Mouse (Mus musculus) forebrain, embryonic 13.5 days (tissue): ENCODE data around the gene Cpe. TPM values are rescaled to one million over a fixed set of nuclear protein-coding genes. Genes with fewer than 3 reads are reported as not detected.
A peak's percentile ranks its signal among the peaks of the same experiment; 100 is the strongest.

Source experiments
- ATAC-seq: fragments of 200-750 bp; cut with Nextera tagmentation; 2 replicates; pipeline ENCODE4 v1.8.0; 2017
- H3K27ac ChIP-seq: fragments of 300-500 bp; sonication (generic); 2 replicates; pipeline ENCODE4 v1.5.1; 2015; ENCODE audit warnings: inconsistent platforms, mild to moderate bottlenecking, moderate library complexity
- H3K27me3 ChIP-seq: fragments of 300-500 bp; sonication (generic); 2 replicates; pipeline ENCODE4 v1.6.1; 2015; ENCODE audit warnings: mild to moderate bottlenecking, inconsistent platforms
- H3K36me3 ChIP-seq: fragments of 300-500 bp; sonication (generic); 2 replicates; pipeline ENCODE4 v1.6.1; 2015; ENCODE audit warnings: mild to moderate bottlenecking, inconsistent platforms; ENCODE audit not compliant: poor library complexity, severe bottlenecking
- H3K4me1 ChIP-seq: fragments of 300-500 bp; sonication (generic); 2 replicates; pipeline ENCODE4 v1.6.1; 2015; ENCODE audit warnings: inconsistent platforms
- H3K4me2 ChIP-seq: fragments of 300-500 bp; sonication (generic); 2 replicates; pipeline ENCODE4 v1.6.1; 2015; ENCODE audit warnings: inconsistent platforms, mild to moderate bottlenecking, moderate library complexity
- H3K4me3 ChIP-seq: fragments of 300-500 bp; sonication (generic); 2 replicates; pipeline ENCODE4 v1.5.1; 2015; ENCODE audit warnings: mild to moderate bottlenecking, inconsistent platforms
- H3K9ac ChIP-seq: fragments of 300-500 bp; sonication (generic); 2 replicates; pipeline ENCODE4 v1.6.1; 2015; ENCODE audit warnings: mild to moderate bottlenecking, inconsistent platforms
- H3K9me3 ChIP-seq: fragments of 300-500 bp; sonication (generic); replicated peaks from 2 replicates; pipeline ENCODE4 v1.6.1; 2016; ENCODE audit warnings: inconsistent platforms
- WGBS: fragments of 180-500 bp; shearing (Covaris S2); methylation state at CpG from one replicate; pipeline ENCODE4 v1.1.7; 2015; 5-methylcytosine and 5-hydroxymethylcytosine counted together
- polyA plus RNA-seq: library from polyadenylated mRNA; unstranded; fragments of >200 nt; fragmentation: Nextera tagmentation; extraction: Ambion mirVana; gene quantifications from 2 replicates; pipeline ENCODE4 v1.2.1, GENCODE M21; 2015

Cpe gene
- 389 and 392 TPM in 2 replicates for polyA plus RNA-seq

- under 1% methylated on average over 54 of the region's 54 CpGs for WGBS
- Histone ChIP-seq H3K9ac (peak within 1 kb of the TSS; percentile 93), H3K27ac (peak within 1 kb of the TSS; percentile 98), H3K4me3 (peak within 1 kb of the TSS; percentile 81), H3K4me1 (peaks cover 36% of the 10 kb centered on the region), H3K9me3 (no peaks in the 10 kb centered on the region), H3K27me3 (no peaks in the 10 kb centered on the region), H3K4me2 (peak within 1 kb of the TSS; percentile 72), H3K36me3 (no peaks in the 10 kb centered on the region)
- ATAC-seq: peak; percentile 99
Observed at GRCm38 (mm10) chr8:64692651-64693201, at the start of gene Cpe. TSS of gene Cpe (minus strand) at chr8:64693054.

DNA sequence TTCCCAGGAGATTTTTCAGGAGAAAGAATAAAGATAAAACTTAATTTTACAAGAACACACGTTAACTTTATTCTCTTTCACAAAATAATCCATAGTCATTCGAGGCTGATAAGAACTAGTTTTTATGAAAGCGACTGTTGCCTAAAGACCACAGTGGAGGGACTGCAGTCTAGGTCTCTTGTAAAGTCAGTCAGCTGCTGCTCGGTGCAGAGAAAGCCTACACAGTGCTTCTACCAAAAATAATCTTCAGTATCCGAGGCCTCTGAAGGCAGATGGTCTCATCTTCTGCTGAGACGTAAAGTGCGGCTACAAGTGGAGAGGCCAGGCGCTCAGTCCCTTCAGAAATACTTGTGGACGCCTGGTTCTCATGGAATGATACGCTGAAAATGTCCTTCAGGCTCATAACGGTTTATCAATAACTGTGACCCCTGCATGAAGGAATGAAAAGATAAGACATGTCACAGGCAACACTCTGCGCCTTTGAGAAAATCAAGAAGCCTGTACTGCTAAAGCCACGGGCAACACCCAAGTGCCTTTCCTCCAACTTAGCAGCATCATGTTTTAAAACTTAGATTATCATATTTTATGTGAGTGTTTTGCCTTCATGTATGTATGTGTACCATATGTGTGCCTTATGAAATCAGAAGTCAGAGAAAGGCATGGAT lies 47.8 kb upstream of the Cpe start:
- 95% methylated on average over 13 of the region's 13 CpGs for WGBS

DNA sequence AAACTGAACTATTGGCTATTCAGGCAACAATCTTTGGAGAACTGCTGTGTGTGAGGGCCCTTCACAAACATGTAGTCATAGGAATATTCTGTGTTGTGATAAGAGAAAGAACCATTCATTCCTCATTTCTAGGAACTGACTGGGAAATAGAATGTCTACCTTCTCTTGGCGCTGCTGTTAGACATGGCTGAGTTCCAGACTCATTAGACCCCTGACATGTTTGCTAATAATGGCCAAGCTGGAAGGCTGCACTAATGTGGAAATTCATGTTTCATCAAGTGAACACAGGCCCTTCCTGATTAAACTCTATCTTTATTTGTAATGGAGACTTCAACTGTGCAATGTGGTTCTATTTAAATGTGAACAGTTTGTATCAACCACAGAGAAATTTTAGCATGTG lies 46.1 kb upstream of the Cpe start:
- peaks cover 7% of the 10 kb centered on the region; the same call in 1 of the 2 replicates for H3K36me3 ChIP-seq
- peak; percentile 22; the same call in 1 of the 2 replicates for ATAC-seq
- no peak overlapping the region for H3K4me2 ChIP-seq
- 48% methylated on average over 1 of the region's 1 CpGs for WGBS
- H3K4me1 ChIP-seq: peaks cover 14% of the 10 kb centered on the region
- no peaks in the 10 kb centered on the region for H3K9me3 ChIP-seq
- no peak overlapping the region for H3K27ac ChIP-seq
- no peak overlapping the region for H3K4me3 ChIP-seq
- no peak overlapping the region for H3K9ac ChIP-seq
- H3K27me3 ChIP-seq: no peaks in the 10 kb centered on the region

More for the DNA sequence above, 47.8 kb upstream of the Cpe start:
- no peaks in the 10 kb centered on the region for H3K27me3 ChIP-seq
- no peak overlapping the region for H3K9ac ChIP-seq
- no peak overlapping the region for H3K4me2 ChIP-seq
- no peak overlapping the region for H3K4me3 ChIP-seq
- no peaks in the 10 kb centered on the region for H3K9me3 ChIP-seq
- peaks cover 7% of the 10 kb centered on the region; the same call in 1 of the 2 replicates for H3K36me3 ChIP-seq
- H3K27ac ChIP-seq: no peak overlapping the region
- peaks cover 8% of the 10 kb centered on the region; the same call in 1 of the 2 replicates for H3K4me1 ChIP-seq
- no peak for ATAC-seq

DNA sequence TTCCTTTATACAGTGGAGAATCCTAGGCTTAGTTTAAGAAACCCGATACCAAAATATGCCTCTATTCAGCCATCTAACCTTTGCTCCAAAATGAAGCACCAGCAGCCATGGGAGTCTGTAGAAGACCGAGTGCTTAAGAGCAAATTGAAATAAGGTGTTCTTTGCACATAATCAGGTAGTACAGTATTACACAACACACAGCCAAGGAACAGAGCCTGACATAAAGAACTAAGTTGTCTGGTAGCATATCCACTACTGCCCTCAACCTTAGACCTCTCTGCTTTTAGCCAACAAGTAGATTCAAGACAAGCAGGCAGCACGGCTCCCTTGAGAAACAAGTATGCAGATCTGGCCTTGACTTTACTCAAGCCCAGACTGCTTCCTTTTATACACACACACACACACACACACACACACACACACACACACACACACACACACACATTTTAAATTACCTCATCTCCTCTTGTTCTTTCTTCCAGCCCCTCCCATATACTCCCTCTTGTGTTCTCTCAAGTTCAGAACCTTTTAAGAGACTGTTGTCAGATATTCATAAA lies 44.0 kb upstream of the Cpe start:
- Histone ChIP-seq H3K36me3 (peaks cover 4% of the 10 kb centered on the region; the same call in 1 of the 2 replicates), H3K4me1 (peaks cover 24% of the 10 kb centered on the region), H3K9ac (no peak overlapping the region), H3K27me3 (no peaks in the 10 kb centered on the region), H3K4me2 (no peak overlapping the region), H3K4me3 (no peak overlapping the region), H3K27ac (no peak overlapping the region), H3K9me3 (no peaks in the 10 kb centered on the region)
- WGBS: 93% methylated on average over 3 of the region's 3 CpGs
- ATAC-seq: no peak

- Histone ChIP-seq H3K36me3 (peaks cover 10% of the 10 kb centered on the region), H3K4me2 (no peak overlapping the region), H3K4me1 (peaks cover 41% of the 10 kb centered on the region), H3K27me3 (no peaks in the 10 kb centered on the region), H3K27ac (no peak overlapping the region; the same call in 1 of the 2 replicates), H3K9me3 (no peaks in the 10 kb centered on the region), H3K9ac (0 out of 2 replicates have a peak overlapping the region, but pooled peaks have one; percentile 26), H3K4me3 (no peak overlapping the region)
- WGBS: 90% methylated on average over 8 of the region's 8 CpGs
- ATAC-seq: no peak
Observed at GRCm38 (mm10) chr8:64735161-64735560, 42.3 kb upstream of the Cpe start.

- Histone ChIP-seq H3K4me1 (peaks cover 48% of the 10 kb centered on the region), H3K9ac (peak within 1 kb of the TSS; percentile 73), H3K4me3 (peak within 1 kb of the TSS; percentile 72), H3K27me3 (no peaks in the 10 kb centered on the region), H3K9me3 (no peaks in the 10 kb centered on the region), H3K4me2 (peak within 1 kb of the TSS; percentile 76), H3K27ac (peak within 1 kb of the TSS; percentile 58), H3K36me3 (peaks cover 15% of the 10 kb centered on the region)
- WGBS: under 1% methylated on average over 60 of the region's 60 CpGs
- peak; percentile 100 for ATAC-seq
Observed at GRCm38 (mm10) chr8:64733271-64733943, 40.6 kb upstream of the Cpe start, which contains the start of gene Msmo1. TSS of gene Msmo1 (minus strand) at chr8:64733792.

DNA sequence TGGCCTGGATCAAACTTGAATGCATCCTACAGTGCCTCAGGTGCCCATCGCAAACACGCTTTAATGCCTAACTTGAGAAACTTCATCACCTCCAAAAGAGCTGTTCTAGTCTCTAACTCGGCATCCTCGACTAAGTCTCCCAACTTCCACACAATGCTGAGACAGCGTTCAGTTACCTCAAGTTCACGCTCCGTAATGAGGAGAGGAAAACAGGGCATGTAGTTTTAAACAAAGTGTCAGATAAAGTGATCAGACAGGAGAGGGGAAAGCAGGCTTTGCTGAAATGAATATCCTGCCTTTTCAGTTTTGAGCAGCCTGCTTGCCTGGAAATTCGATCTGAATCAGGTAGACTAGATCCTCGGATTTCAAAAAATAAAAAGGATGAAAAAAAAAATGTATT lies 39.7 kb upstream of the Cpe start:
- H3K9ac ChIP-seq: peak overlapping the region; percentile 73
- H3K36me3 ChIP-seq: peaks cover 18% of the 10 kb centered on the region
- H3K4me3 ChIP-seq: peak overlapping the region; percentile 72
- H3K4me2 ChIP-seq: peak overlapping the region; percentile 76
- no peak overlapping the region for H3K27ac ChIP-seq
- H3K4me1 ChIP-seq: peaks cover 55% of the 10 kb centered on the region
- no peaks in the 10 kb centered on the region for H3K9me3 ChIP-seq
- no peaks in the 10 kb centered on the region for H3K27me3 ChIP-seq
- 6% methylated on average over 9 of the region's 9 CpGs for WGBS
- no peak for ATAC-seq

DNA sequence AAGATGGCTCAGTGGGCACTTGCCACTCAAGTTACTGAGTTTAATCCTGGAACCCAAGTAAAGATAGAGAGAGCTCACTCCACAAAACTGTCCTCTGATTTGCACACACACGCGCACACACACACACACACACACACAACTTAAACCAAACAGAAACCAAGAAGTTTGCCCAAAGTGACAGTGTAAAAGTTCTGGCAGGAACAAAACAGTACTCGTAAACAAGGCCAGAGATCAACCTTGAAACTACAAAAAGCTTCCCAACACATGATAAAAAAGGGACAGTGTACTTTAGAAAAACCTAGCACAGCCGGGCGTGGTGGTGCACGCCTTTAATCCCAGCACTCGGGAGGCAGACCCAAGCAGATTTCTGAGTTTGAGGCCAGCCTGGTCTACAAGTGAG lies 35.3 kb upstream of the Cpe start:
- ATAC-seq: no peak
- Histone ChIP-seq H3K9ac (no peak overlapping the region), H3K4me3 (no peak overlapping the region), H3K4me2 (no peak overlapping the region), H3K4me1 (peaks cover 48% of the 10 kb centered on the region), H3K27ac (no peak overlapping the region), H3K9me3 (no peaks in the 10 kb centered on the region), H3K36me3 (peaks cover 58% of the 10 kb centered on the region), H3K27me3 (no peaks in the 10 kb centered on the region)
- 91% methylated on average over 7 of the region's 7 CpGs for WGBS

GRCm38 (mm10) chr8:64726190-64726695 lies 33.4 kb upstream of the Cpe start:
- Histone ChIP-seq H3K4me2 (no peak overlapping the region), H3K36me3 (peaks cover 74% of the 10 kb centered on the region), H3K4me3 (no peak overlapping the region), H3K9me3 (no peaks in the 10 kb centered on the region), H3K4me1 (peaks cover 33% of the 10 kb centered on the region), H3K9ac (no peak overlapping the region), H3K27ac (no peak overlapping the region), H3K27me3 (no peaks in the 10 kb centered on the region)
- WGBS: 85% methylated on average over 4 of the region's 4 CpGs
- no peak for ATAC-seq

DNA sequence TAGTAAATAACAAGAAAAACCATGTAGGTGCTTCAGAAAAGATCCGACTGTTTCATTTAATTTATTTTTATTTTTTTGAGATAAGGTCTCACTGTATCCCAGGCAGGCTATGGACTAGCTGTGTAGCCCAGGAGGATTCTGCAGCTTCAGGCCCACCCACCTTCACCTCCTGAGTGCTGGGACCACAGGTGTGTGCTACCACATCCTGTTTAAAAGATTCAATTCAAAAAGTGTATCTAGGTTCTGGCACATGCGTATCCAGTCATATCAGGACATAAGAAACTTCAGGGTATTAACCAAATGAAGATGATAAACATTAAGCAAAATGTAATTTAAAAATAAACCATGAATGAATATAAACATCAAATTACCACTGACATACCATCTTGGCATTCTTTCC lies 30.4 kb upstream of the Cpe start:
- Histone ChIP-seq H3K9me3 (no peaks in the 10 kb centered on the region), H3K4me1 (peaks cover 5% of the 10 kb centered on the region; the same call in 1 of the 2 replicates), H3K27me3 (no peaks in the 10 kb centered on the region), H3K4me2 (no peak overlapping the region), H3K4me3 (no peak overlapping the region), H3K9ac (no peak overlapping the region), H3K36me3 (peaks cover 88% of the 10 kb centered on the region), H3K27ac (no peak overlapping the region)
- ATAC-seq: no peak
- 84% methylated on average over 2 of the region's 2 CpGs for WGBS

- H3K4me2 ChIP-seq: no peak overlapping the region
- peaks cover 73% of the 10 kb centered on the region for H3K36me3 ChIP-seq
- H3K9ac ChIP-seq: no peak overlapping the region
- no peaks in the 10 kb centered on the region for H3K4me1 ChIP-seq
- WGBS: 90% methylated on average over 7 of the region's 7 CpGs
- H3K9me3 ChIP-seq: no peaks in the 10 kb centered on the region; the same call in 1 of the 2 replicates
- no peak overlapping the region for H3K4me3 ChIP-seq
- no peak overlapping the region for H3K27ac ChIP-seq
- no peaks in the 10 kb centered on the region for H3K27me3 ChIP-seq
- ATAC-seq: no peak
Observed at GRCm38 (mm10) chr8:64717868-64718267, 25.0 kb upstream of the Cpe start.

GRCm38 (mm10) chr8:64712499-64712898 lies 19.6 kb upstream of the Cpe start:
- WGBS: 91% methylated on average over 7 of the region's 7 CpGs
- Histone ChIP-seq H3K27ac (no peak overlapping the region), H3K4me1 (no peaks in the 10 kb centered on the region), H3K4me3 (no peak overlapping the region), H3K4me2 (no peak overlapping the region), H3K9me3 (no peaks in the 10 kb centered on the region; the same call in 1 of the 2 replicates), H3K9ac (no peak overlapping the region), H3K27me3 (no peaks in the 10 kb centered on the region), H3K36me3 (peaks cover 22% of the 10 kb centered on the region)
- no peak for ATAC-seq
